Mouse (Mus musculus): ENCODE measurements at regions not wholly inside any gene's neighbourhood (a gene's known extent, or its start where the extent isn't known, plus 50 kb on each side); places are given as distances from the start of the nearest gene placed in this dataset.

- DNase-seq (ENCODE audit: low spot score in 2 of 2) = no peak
These were observed 99.2 kb upstream of the F13a1 start for GRCm38 (mm10) chr13:37149066-37149781.

DNA sequence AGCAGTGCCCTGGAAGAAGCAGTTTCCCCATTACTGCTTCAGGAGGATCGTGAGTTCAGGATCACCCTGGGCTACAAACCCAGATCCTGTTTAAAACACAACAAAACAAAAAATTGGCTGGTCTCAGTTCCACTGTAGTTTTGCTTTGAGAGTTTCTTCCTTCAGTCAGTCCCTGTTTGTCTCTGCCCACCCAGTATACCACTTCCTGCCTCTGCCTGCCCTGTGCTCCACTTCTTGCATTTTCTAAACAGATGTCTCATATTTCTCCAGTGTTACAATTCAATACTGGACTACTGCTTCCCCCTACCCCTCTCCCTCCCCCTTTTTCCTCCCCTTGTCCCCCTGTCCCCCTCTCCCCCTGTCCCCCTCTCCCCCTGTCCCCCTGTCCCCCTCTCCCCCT, 98.6 kb upstream of the F13a1 start:
- no peak for DNase-seq (ENCODE audit: low spot score in 2 of 2)

DNA sequence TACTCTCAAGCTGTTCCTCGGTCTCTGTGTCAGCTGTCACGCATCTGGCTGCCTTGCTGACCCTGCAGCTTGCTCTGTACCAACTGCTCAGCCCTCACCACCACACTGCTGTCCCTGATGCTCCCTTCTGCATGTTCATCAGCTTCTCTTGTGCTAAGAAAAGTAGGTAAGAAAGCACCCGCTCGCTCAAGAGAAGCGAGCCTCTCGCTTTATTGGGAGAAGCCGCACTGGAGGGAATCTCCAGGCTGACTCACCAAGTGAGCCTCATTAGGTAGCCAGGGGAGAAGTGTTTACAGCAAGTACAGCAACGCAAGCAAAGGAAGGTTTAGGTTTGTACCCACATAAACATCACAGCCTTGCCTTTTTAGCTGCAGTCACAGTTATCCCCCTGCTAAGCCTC, 97.7 kb upstream of the F13a1 start:
- no peak for DNase-seq (ENCODE audit: low spot score in 2 of 2)

DNA sequence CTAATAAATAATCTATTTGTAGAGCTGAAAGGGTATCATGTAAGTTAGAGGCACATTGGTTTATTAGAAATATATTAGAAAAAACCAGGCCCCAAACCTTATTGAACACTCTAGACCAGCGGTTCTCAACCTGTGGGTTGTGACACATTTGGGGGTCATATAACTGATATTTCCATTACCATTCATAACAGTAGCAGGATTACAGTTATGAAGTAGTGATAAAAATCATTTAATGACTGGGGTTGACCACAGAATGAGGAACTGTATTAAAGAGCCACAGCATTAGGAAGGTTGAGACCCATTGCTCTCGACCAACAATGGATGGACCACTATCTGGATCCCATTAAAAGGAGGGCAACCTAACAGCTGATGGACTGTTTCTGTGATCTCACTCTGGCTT, 92.8 kb upstream of the F13a1 start:
- no peak for DNase-seq (ENCODE audit: low spot score in 2 of 2)

- DNase-seq (ENCODE audit: low spot score in 2 of 2) = peak; percentile 13 to 62
These were observed 85.1 kb upstream of the F13a1 start for GRCm38 (mm10) chr13:37135115-37135514.

DNA sequence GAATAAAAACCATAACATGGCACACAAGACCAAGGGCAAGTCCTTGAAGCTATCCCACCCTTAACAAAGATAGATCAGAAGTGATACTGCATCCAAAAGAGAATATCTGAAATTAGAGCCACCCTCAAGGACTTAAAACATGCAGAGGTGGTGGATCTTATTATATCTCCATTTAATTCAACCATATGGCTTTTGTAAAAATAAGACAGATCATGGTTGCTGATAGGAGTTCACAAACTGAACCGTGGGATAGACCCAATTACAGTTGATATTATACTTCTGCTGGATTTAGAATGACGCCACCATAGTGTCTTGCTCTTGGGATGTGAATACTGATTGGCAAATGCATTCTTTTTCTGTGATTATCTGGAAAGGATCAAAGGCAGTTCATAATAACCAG, 84.5 kb upstream of the F13a1 start:
- peak in 1 of 2 experiments; percentile 34 for DNase-seq (ENCODE audit: low spot score in 2 of 2)

DNA sequence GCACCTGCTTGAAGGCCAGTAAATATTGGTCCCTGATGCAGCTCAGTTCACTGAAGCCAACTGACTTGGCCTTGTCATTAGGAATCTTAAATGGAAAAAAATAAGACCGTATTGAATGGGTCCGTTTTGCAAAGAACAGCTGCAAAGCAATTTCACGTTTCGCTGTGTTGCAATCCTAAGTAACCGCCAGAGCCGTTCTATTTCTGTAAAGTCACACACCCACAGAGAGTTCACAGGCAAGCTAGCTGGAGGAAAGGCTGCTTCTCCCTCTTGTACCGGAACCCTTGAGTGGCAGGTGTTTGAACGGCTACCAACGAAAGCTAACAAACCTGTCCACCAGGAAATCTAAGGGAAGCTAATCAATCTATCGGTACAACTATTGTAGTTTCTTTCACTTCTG, 80.6 kb upstream of the F13a1 start:
- DNase-seq (ENCODE audit: low spot score in 2 of 2) = peak; percentile 18 to 60

GRCm38 (mm10) chr13:37121602-37122001, 71.6 kb upstream of the F13a1 start:
- no peak for DNase-seq (ENCODE audit: low spot score in 2 of 2)

DNA sequence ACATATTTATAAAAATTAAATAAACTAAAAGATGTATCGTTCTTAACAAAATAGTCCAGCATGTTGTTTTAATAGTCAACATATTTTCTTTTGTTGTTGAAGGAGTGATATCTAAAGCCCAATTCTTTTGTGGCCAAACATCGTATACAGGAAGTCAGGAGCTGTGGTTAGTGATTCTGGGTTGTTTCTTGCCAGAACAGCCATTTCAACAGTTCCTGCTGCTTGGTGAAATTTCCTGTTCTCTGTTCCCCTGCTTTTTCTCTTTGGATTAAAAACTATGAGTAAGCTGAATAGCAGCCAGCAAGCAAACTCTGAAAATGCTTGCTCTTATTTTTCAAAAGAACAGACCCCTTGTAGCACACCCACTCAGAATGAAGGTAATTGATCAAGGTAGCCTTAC, 70.2 kb upstream of the F13a1 start:
- DNase-seq (ENCODE audit: low spot score in 2 of 2) = no peak

- DNase-seq (ENCODE audit: low spot score in 2 of 2) = no peak
These were observed 64.3 kb upstream of the F13a1 start for GRCm38 (mm10) chr13:37114324-37114723.

- no peak for DNase-seq (ENCODE audit: low spot score in 2 of 2)
These were observed 61.7 kb upstream of the F13a1 start for GRCm38 (mm10) chr13:37111747-37112146.

DNA sequence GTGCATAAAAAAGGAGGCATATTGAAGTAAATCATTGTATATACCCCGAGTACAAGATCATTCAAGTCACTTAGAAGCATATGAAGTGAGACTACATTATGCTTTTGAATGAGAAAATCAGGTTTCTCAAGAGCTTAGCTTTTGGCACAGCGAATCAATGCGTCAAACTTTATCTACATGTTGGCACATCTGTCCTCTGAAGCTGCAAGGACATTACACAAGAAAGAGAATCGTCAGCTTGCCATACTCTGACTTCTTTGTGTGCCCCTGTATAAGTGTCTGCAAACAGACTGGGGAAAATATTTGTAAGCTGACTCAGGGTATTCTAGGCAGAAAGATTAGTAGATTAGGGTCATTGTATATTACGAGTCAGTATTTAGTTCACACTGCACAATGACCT, 57.7 kb upstream of the F13a1 start:
- DNase-seq (ENCODE audit: low spot score in 2 of 2) = no peak

- no peak for DNase-seq (ENCODE audit: low spot score in 2 of 2)
These were observed 56.0 kb upstream of the F13a1 start for GRCm38 (mm10) chr13:37106009-37106408.

DNA sequence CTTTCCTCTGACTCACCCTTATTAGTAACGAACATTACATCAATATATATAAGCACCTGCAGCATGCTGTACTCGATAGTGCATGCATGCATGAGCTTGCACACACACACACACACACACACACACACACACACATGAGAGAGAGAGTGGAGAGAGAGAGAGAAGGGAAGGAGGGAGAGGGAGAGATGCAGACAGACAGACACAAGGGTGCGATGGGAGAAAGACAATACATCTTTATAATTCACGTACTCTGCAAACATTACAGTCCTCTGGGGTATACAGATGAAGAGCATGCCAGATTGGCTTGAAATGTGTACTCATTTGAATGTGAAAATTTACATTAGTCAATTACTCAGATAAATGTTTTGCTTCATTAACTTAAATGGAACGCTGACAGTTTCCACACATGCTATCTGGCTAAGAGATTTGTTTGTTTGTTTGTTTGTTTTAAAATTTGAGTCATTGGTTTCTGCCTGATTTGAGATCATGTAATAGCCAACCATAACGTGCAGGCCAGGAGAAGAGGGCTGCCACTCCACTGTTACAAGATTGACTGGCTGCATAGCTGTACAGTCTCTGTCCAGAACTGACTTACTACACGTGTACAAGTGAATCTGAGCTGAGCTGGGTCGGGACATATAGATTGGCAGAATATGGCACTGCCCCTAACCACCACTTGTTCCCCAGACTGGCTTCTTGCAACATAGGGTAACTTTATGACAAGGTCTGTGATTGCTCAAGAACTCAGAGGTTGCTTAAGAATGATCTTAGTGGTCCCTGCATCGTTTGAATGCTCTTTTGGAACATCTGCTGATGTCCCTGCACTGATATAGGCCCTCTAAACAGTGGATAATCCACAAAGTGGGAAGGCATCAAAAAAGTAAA, 54.6 kb upstream of the F13a1 start:
- no peak for DNase-seq (ENCODE audit: low spot score in 2 of 2)

DNA sequence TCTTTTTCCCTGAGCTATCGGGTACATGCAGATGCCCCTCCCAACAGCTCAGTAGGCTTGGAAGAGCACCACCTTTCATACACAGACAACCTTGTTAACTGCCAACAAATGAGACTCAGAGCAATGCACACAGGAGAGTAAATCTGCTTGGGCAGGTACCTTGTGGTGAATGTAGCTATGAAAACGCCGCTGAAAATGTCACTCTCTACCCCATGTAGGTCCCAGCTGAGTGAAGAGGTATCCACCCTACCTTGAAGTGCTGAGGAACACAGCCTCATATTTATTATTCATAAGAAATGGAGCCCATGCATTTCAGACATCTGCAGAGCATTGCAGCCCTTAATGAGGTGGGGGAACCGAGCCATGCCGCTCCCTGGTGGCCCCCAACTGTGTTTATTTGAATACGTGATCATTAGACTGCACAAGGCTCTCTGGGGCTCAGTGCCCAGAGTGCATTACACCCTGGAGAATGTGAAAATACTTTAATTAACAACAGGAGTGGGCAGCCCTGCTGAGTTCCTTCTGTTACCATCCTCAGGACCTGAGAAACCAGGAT, 53.8 kb upstream of the F13a1 start:
- peak in 1 of 2 experiments; percentile 18 for DNase-seq (ENCODE audit: low spot score in 2 of 2)

- no peak for DNase-seq (ENCODE audit: low spot score in 2 of 2)
These were observed 51.7 kb upstream of the F13a1 start for GRCm38 (mm10) chr13:37101755-37102154.

Measured in frontal cortex, postnatal 36 days (tissue).